Mouse (Mus musculus) lung, adult 2 months (tissue): ENCODE results near the gene Plxna4.

ENCODE experiments used
- CTCF ChIP-seq: fragments of 200-500 bp; IDR thresholded peaks from 2 replicates; pipeline ENCODE4 v1.5.1; 2011; ENCODE audit warnings: mild to moderate bottlenecking, low read length, control low read depth; ENCODE audit not compliant: insufficient read depth
- POLR2A ChIP-seq: fragments of 200-500 bp; IDR thresholded peaks from 2 replicates; pipeline ENCODE4 v1.6.1; 2011; ENCODE audit warnings: low read depth, mild to moderate bottlenecking, control low read depth, low read length, borderline replicate concordance; ENCODE audit errors: extremely low read depth

DNA sequence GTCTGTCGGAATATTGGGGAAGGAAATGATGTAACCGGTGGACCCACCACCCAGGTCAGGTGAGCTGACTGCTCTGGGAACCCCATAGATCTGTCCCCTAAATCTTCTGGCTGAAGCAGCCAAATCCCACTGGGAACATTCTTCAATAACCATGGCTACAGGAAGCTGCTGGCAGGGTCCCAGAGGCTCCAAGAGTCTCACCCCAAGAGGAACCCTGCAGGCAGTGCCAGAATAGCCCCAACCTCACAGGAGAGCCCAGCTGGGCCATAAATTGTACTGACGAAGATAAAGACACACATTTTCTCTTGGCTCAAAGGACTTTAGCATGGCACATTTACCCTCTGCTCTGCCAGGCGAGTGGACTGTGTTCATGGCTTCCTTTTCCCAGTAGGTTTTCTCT lies 232.4 kb downstream of the Plxna4 start:
- TF ChIP-seq CTCF (no peak), POLR2A (no peak)
